Mouse (Mus musculus) adrenal gland (tissue): ENCODE data around the gene Gchfr.

Experiments
- intact Hi-C: fragments of 180-260 bp; cut with DNase I; formaldehyde crosslinking; loops from one replicate; pipeline ENCODE4 v1.15.1; 2025

Gchfr gene

DNA sequence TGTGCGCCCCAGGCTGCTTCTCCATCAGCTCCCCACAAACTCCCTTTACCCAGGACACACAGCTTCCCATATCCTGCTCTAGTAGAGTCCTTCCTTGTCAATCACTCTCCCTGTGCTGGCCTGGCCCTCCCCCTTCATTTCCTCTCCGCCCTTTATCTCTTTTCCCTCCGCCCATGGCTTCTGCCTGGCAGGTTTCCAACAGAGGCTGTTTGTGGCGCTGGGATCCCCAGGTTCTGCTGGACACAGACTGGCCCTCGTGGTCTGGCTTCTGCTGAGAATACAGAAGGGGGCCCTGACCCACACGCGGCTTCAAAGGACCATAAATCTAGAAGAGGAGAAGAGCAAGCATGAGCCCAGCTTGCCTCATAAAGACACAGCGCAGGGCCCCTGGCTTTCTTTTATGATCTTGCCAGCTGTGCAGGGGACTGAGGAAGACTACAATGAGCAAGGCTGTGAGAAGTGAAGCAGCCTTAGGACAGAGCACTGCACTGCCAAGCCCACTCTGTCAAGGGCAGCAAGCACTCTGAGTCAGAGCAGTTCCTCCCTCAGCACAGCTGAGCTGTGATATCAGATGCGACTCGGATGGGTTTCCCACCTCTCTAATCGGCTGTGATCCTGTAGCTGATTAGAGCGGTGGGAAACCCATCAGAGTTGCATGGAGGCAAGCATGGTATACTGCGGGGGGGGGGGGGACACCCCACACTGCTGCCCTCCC lies 5.4 kb downstream of the Gchfr start:
- intact Hi-C loops: no loop called here

DNA sequence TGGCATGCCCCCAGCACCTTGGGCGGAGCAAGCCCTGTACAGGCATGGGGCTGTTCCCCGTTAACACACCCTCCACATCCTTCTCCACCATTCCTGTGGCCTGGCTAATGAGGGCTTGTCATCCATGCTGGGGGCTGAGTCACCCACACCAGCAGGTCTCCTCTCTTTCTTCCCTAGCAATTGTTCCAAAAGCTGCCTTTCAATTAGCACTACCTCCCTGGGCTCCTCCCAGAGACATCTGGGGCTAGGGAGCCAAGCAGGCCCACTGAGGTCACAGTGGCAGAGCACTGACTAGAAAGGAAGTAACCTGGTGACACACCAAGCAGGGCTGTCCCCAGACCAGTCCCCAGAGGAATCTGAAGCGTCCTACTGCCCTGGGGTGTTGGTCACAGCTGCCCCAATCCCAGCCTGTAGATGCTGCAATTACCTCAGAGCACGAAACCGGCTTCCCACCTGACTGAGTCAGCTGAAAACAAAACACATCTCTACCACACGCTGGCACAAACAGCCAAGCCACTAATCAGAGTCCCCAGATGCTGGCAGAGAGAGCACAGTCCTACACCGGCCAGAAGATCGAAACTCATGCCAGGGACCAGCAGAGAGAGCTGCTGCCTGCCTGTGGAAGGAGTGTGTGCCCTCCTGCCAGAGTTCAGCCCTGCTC lies 6.5 kb downstream of the Gchfr start, which contains the start of gene Gm14137:
Gene Gm14137, plus strand, starts transcription at position 519 of the 661 bp plus-strand sequence.
- intact Hi-C loops: no loop called here

DNA sequence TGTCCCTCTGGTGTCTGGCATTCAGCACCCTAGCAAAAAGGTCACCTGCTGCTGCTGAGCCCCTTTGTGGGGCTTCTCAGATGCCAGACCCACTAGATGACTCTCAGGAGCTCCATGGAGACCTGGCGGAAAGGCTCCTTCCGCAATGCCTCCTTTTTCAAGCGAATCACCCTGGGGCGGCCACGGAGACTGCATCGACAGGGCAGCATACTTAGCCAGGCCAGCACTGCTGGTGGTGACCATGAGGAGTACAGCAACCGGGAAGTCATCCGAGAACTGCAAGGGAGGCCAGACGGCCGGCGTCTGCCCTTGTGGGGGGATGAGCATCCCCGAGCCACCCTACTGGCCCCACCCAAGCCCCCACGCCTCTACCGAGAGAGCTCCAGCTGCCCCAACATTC lies 7.3 kb downstream of the Gchfr start:
- intact Hi-C loops: no loop called here

- intact Hi-C loops: no loop called here
Measured at GRCm38 (mm10) chr2:119175614-119176013, 8.0 kb downstream of the Gchfr start.

DNA sequence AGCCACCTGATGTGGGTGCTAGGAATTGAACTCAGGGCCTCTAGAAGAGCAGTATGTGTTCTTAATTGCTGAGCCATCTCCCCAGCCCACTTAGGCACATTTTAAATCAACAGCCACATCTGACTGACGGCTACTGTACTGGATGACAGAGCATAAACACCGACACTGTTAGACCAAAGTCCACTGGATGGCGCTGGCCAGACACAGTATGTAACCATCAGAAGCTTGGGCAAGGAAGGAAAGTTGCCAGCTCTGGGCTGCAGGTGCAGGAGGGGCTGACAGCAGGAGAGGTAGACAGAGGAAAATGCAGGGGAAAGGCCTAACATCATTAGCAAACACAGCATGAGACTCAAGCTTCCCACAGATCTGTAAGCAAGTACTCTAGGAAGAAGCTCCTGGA lies 9.2 kb downstream of the Gchfr start:
- intact Hi-C loops: no loop called here

- intact Hi-C loops: no loop called here
Measured at GRCm38 (mm10) chr2:119177384-119177939, 9.9 kb downstream of the Gchfr start.

DNA sequence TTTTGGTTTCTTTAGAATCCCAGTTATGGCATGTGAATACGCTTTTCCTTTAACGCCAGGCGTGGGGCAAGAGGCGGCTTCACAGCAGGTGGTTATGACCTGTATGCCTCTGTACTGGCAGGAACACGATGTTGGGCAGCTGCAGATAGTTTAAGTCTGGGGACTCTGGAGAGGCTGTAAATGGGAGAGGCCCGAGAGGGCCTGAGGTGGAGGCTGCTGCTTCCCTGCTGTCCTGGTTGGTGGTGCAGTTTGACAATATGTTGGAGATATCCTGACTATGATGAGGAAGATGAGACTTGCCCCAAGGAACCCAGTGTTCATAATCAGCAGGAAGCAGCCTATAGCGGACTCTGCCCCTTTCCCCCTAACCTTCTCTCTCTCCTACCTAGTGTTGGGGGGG lies 15.3 kb downstream of the Gchfr start:
- intact Hi-C loops: loop anchor here (10.0 kb wide), 1 partner anchor 68 kb away; the partner anchor contains the start of gene Rad51

GRCm38 (mm10) chr2:119189029-119189710 lies 21.6 kb downstream of the Gchfr start:
- intact Hi-C loops: loop anchor here (2.0 to 10.0 kb wide), 3 partner anchors 47 to 148 kb away; partner anchors contain the start of gene Rad51

GRCm38 (mm10) chr2:119190969-119191368 lies 23.4 kb downstream of the Gchfr start:
- intact Hi-C loops: no loop called here

- intact Hi-C loops: no loop called here
Measured at GRCm38 (mm10) chr2:119194140-119194539, 26.6 kb downstream of the Gchfr start.

DNA sequence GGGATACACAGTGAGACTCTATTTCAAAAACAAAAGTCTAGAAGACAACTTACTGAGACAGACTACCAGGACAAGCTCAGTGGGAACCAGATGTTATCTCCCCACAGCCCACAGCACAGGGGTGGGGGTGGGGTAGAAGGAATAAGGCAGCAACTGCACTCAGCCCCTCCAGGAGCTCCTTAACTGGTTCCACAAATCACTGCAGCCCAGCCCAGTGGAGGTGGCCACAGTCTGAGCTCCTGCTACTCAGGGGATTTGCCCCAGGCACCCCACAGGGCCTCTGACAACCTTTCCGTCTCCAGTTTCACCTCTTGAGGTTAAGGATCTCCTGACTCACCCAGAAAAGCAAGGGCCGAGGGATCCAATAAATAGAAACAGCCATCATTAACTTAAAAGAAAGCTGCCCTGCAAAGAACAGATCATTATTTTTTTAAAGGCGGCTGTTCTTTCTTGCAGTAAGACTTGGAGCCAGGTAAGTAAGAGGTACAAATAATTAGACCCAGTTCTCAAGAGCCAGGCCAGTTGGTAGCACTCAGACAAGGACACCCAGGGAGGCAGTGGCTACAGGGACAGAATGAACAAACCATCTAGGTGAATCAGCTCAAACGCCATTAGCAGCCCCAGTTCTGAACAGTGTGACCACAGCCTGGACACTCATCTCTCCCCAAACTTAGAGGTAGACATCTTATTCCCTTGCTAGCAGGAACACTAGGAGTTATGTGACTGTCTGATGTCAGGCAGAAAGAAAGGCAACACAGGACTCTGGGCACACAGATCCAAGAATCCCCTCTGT lies 28.9 kb downstream of the Gchfr start:
- intact Hi-C loops: no loop called here

DNA sequence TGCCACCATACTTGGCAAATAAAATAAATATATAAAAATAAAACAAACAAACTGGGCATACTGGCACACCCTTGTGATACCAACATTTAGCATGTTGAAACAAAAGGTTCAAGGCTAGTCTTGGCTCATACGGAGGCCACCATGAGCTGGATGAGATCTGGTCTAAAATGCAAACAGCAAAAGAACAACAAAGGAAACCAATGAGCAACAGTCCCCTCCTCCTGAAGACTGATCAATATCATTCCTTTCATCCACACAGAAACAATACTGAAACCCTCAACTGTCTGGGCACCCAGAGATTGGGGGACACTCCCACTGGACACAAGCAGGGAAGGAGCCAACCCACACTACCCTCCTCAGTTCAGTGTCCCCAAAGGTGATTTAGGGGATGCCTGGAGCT lies 29.9 kb downstream of the Gchfr start:
- intact Hi-C loops: no loop called here

- intact Hi-C loops: no loop called here
Measured at GRCm38 (mm10) chr2:119198049-119198448, 30.5 kb downstream of the Gchfr start.

DNA sequence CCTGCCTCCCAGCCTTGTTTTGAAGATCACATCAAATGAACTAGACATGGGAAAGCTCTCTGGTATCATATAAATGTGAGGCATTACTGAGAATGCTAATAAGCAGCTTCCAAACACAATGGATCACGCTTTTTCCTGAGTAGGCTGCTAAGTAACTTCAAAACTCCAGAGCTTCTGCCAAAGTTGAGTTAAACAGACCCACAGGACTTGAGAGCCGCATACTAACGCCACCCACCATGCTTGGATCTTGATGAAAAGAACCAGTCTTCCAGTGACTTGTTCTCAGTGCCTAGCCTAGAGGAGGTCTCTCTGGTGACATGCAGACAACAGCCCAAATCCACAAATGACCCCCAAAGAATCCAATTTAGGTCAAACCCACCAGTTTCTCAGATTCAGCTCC lies 31.4 kb downstream of the Gchfr start:
- intact Hi-C loops: no loop called here

DNA sequence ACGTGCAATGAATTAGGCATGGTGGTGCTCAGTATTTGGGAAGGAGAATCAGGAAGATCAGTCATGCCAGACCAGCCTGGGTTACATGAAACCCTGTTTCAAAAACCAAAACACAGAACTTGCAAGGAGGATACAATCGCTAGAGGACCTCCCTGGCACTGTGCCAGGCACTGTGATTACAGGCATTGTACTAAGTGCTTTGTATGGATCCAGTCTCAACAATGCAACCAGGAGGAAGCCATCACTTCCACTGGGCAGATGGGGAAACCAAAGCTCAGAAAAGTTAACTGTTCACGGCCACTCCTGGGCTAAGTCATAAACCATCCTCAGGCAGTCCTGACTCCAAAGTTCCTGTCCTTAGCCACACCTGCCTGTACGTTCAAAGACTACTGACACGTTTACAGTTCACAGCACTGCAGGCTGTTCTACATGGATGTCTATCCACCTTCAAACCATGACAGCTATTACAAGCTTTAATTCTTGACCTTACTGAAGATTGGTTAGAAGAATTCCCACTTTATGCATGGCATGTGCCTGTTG lies 35.4 kb downstream of the Gchfr start:
- intact Hi-C loops: no loop called here

DNA sequence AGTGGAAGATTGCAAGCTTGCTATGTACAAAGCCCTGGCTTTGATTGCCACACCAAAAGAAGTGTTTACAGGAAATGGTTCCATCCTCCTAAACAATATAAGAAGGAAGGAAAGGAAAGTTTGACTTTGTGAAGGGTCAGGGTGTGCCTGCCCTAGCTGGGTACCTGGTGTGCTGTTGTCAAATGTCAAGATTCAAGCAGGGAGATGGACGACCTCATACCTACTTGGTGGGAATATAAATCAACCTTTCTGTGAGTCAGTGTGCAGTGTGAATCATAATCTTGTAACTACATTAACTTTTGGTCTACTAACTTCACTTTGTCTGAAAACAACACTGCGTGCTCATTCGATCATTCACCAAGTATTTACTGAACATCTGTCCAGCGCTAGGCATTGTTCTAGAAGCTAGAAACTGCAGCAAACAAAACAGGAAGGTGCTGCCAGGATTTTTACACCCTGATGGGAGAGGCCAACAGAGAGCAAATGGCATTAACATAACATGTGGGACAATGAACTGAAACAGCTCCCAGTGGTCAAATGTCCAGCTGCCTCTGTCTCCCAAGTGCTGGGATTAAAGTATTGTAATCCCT lies 36.4 kb downstream of the Gchfr start:
- intact Hi-C loops: no loop called here

GRCm38 (mm10) chr2:119207961-119208343 lies 40.4 kb downstream of the Gchfr start:
- intact Hi-C loops: no loop called here

- intact Hi-C loops: no loop called here
Measured at GRCm38 (mm10) chr2:119208344-119209175, 41.0 kb downstream of the Gchfr start, which contains the start of the genes Zfyve19 and Dnajc17. Gene Zfyve19, plus strand, starts transcription at chr2:119208617. Gene Dnajc17, minus strand, starts transcription at chr2:119208795.

- intact Hi-C loops: no loop called here
Measured at GRCm38 (mm10) chr2:119209176-119209507, 41.6 kb downstream of the Gchfr start.
